Mouse (Mus musculus) layer of hippocampus, adult 2 months (tissue): ENCODE results near the gene 1700019N19Rik. TPM values are rescaled to one million over a fixed set of nuclear protein-coding genes. Genes with fewer than 3 reads are reported as not detected.

ENCODE experiments used
- DNase-seq, 2 experiments: peaks; one replicate each; pipeline ENCODE4 v3.0.0; 2022; ENCODE audit warnings: low spot score in 2 of 2
- H3K27ac ChIP-seq: fragments of 200-600 bp; 2 replicates; pipeline ENCODE4 v1.8.1; 2022
- H3K4me3 ChIP-seq: fragments of 200-600 bp; 2 replicates; pipeline ENCODE4 v1.8.1; 2022; ENCODE audit warnings: mild to moderate bottlenecking
- CTCF ChIP-seq: fragments of 200-600 bp; conservative IDR thresholded peaks from 2 replicates; pipeline ENCODE4 v1.8.1; 2022; ENCODE audit warnings: antibody characterized with exemption, mild to moderate bottlenecking, moderate library complexity
- total RNA-seq, 2 experiments: library from RNA; stranded (reverse); gene quantifications; 2 replicates each; pipeline ENCODE4 v1.2.3; 2021

The 1700019N19Rik gene
- total RNA-seq, 2 experiments from 2014 or later = 0.37 TPM; not detected in 1

DNA sequence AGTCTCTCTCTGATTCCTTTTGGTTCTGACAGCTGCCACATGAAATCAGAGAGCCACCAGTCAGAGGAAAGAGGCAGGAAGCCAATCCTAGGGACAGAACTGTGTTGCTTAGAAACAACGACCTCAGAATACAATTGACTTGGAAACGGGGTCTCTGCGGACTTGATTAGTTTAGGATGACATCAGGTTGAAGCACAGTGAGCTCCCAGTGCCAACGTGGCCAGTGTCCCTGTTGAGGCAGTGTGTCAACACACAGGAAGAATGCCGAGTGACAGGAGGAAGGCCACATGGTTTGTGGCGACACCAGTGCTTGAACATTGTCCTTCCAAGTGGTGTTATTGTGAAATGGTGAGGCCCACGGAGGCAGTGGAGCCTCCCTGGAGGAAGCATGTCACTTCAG lies 10.3 kb downstream of the 1700019N19Rik start:
- H3K4me3 ChIP-seq = no peak overlapping the region
- DNase-seq = peak; percentile 44 to 50
- H3K27ac ChIP-seq = peak overlapping the region; percentile 79
- no peak for TF ChIP-seq CTCF

GRCm38 (mm10) chr19:58781566-58781965 lies 12.7 kb downstream of the 1700019N19Rik start:
- Histone ChIP-seq H3K4me3 (no peak overlapping the region), H3K27ac (peak overlapping the region; percentile 43; the same call in 1 of the 2 replicates)
- no peak for TF ChIP-seq CTCF
- DNase-seq = no peak

DNA sequence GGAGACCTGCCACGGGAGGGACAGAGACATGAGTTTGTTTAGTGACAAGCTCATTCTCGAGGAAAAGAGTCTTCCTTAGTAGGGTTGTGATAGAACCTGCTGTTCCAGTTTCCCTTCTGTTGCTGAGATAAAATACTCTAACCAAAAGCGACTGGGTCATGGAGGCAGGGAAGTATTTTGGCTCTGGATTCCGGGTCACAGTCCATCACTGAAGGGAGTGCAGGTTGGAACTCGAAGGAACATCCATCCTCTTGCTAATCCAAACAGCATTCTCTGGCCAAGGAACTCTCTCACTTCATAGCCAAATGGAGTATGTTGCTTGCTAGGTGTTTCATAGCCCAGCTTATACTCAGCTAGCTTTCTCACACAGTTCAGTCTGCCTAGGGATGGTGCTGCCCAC lies 17.8 kb downstream of the 1700019N19Rik start:
- no peak for TF ChIP-seq CTCF
- no peak overlapping the region for H3K4me3 ChIP-seq

DNA sequence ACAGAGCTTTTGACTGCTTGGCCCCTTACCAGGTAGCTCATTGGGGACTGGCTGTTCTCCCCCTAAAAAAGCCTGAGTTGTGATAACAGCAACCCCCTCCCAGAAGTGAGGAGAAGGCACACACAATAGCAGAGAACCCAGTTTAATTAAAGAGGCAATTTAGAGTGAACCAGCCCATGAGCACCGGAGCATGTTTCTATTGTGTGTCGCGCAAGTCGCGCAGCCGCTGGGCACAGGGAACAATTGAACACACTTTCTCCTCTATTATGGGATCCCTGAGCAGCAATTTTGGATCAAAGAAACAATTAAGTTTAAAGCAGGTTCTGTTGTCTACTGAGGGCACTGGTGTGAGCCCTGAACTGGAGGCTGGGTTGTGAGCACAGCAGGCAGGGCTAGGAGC lies 26.9 kb downstream of the 1700019N19Rik start:
- no peak for TF ChIP-seq CTCF
- H3K27ac ChIP-seq = no peak overlapping the region
- no peak overlapping the region for H3K4me3 ChIP-seq
- no peak for DNase-seq

More for the DNA sequence above, 17.8 kb downstream of the 1700019N19Rik start:
- no peak for DNase-seq
- no peak overlapping the region for H3K27ac ChIP-seq

- 0 out of 2 replicates have a peak overlapping the region, but pooled peaks have one; percentile 57 for H3K27ac ChIP-seq
- no peak overlapping the region for H3K4me3 ChIP-seq
- peak; percentile 81 for TF ChIP-seq CTCF
Measured at GRCm38 (mm10) chr19:58762848-58763541, 31.3 kb downstream of the 1700019N19Rik start.

GRCm38 (mm10) chr19:58762316-58762715 lies 31.9 kb downstream of the 1700019N19Rik start:
- Histone ChIP-seq H3K4me3 (no peak overlapping the region), H3K27ac (no peak overlapping the region)
- no peak for DNase-seq
- TF ChIP-seq CTCF = no peak

More at GRCm38 (mm10) chr19:58762848-58763541, 31.3 kb downstream of the 1700019N19Rik start:
- DNase-seq = peak; percentile 57 to 61

DNA sequence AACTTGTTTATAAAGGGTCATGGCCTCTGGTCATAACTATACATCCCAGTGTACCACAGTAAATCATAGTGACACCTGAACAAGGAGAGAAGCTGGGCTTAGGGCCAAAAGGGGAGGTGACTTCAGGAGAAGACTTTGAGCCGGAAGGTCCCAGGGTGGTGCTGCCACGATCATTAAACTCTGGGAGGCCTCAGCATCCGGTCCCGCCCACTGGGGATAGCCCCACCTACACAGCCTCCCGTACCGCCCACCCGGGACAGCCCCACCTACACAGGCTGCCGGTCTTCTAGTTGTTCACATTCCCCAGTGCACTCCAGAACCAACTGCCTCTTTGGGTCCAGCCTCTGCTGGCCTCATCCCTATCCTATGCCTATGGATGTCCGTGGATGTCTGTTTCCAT lies 34.8 kb downstream of the 1700019N19Rik start, which contains the start of gene Pnliprp2:
TSS of gene Pnliprp2 (plus strand) at position 297 of the 400 bp plus-strand sequence.
- Histone ChIP-seq H3K27ac (no peak within 1 kb of the TSS), H3K4me3 (no peak within 1 kb of the TSS)
- no peak for DNase-seq
- no peak for TF ChIP-seq CTCF

DNA sequence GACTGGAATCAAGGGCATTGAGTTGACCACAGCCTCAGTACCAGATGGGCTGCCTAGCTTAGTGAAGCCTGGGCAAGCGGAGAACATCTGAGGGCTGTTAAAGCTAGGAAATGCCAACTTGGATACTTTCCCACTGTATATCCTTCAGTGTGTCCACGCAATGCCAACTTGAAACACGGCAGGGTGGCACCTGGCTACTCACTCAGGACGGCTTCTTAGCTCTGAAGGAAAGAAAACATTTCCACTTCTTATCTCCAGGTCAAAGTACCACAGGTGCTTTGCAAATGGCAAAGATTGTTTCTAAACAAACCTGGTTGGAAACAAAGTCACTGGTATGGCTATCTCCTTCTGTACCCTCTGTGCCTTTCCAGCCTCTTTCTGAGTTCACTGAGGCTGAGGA lies 35.4 kb downstream of the 1700019N19Rik start:
- no peak overlapping the region for H3K4me3 ChIP-seq
- no peak for TF ChIP-seq CTCF
- DNase-seq = no peak
- H3K27ac ChIP-seq = no peak overlapping the region

DNA sequence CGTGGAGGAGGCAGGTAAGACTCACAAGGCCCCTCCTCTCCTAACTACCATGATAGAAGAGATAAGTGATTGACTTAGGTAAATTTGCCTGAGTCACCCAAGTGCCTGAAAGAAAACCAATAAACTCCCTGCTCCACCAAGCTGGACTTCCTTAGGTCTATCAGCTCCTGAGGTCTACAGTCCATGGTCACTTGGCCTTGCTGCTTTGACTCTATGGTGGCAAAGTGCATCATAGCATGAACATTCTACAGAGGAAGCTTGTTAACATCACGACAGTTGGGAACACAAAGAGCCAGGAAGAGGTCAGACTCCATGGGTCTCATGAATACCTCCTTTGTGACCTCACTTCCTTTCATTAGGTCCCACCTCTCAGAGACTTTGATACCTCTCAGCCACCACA lies 42.8 kb downstream of the 1700019N19Rik start:
- Histone ChIP-seq H3K27ac (no peak overlapping the region), H3K4me3 (no peak overlapping the region)
- DNase-seq = no peak
- TF ChIP-seq CTCF = no peak

DNA sequence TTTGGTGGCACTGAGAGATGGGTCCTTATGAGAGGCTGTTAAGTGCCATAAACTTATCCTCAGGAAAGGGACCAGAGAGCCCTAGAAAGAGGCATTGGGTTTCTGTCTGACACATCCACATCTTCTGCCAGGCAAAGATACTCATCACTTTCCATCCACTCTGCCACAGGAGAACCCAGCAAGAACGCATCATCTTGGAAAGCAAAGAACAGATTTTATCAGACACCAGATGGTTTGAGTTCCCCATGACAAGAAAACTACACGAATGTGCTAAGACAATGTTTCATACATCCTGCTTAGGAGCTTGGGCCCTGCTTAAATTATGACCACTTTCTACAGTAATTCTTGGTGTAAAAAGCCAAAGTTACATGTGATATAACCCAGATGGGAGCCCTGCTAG lies 43.4 kb downstream of the 1700019N19Rik start:
- no peak for TF ChIP-seq CTCF
- Histone ChIP-seq H3K4me3 (no peak overlapping the region), H3K27ac (no peak overlapping the region)
- DNase-seq = peak in 1 of 2 experiments; percentile 42

DNA sequence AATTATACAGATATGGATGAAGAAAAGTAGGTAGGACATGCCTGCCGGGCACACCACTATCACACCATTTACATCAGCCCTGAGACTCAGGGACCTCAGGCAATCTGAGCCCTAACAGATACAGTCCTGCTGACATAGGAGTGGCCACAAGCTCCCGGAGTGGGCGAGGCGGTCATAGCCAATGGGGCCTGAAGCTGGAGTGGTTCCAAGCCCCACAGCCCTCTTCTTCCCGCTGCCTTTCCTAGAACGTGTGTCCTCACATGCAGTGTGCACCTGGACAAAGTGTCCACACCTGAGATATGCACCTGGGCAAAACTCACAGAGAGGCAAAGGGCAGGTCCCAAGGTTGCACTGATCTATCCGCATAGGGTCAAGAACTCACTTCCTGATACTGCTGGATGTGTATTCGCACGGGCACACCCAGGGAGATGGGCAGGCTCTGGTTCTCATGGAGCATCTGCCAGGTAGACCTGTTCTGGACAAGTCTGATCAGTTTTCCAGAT lies 46.7 kb downstream of the 1700019N19Rik start:
- DNase-seq = no peak
- TF ChIP-seq CTCF = no peak
- no peak overlapping the region for H3K27ac ChIP-seq
- no peak overlapping the region for H3K4me3 ChIP-seq

GRCm38 (mm10) chr19:58743736-58744135 lies 50.5 kb downstream of the 1700019N19Rik start:
- Histone ChIP-seq H3K4me3 (no peak overlapping the region), H3K27ac (no peak overlapping the region)
- TF ChIP-seq CTCF = no peak
- DNase-seq = no peak

DNA sequence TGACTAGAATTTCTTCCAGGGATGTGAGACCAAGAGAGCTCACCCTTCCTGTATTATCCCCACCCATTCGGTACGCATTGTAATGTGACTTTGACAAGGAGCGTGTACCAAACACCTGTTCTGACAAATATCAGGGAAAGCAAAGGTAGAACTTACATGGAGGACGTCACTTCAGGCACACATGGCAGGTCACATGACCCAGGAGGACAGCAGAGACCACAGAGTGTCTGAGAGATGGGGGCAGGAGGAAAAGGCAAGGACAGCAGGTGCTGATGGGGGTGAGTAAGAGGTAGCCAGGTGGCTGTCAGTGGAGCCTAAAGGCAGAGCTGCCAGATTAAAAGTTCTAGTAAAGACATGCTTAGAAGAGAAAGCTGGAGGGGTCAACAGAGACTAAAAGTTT lies 51.5 kb downstream of the 1700019N19Rik start:
- Histone ChIP-seq H3K27ac (no peak overlapping the region), H3K4me3 (no peak overlapping the region)
- no peak for DNase-seq
- TF ChIP-seq CTCF = no peak

GRCm38 (mm10) chr19:58741036-58741435 lies 53.2 kb downstream of the 1700019N19Rik start:
- DNase-seq = no peak
- no peak overlapping the region for H3K4me3 ChIP-seq
- no peak for TF ChIP-seq CTCF
- no peak overlapping the region for H3K27ac ChIP-seq
